Mouse (Mus musculus): ENCODE measurements around the gene Henmt1. TPM values are rescaled to one million over a fixed set of nuclear protein-coding genes. Genes with fewer than 3 reads are reported as not detected.

Gene Henmt1
- total RNA-seq, 2 experiments from 2014 or later = 1.8 to 2.6 TPM

- DNase-seq = no peak
Measured at GRCm38 (mm10) chr3:108940001-108940633, 444 bp downstream of the Henmt1 start, which contains the start of gene Gm9857. Gm9857 (minus strand) TSS chr3:108940445.

DNA sequence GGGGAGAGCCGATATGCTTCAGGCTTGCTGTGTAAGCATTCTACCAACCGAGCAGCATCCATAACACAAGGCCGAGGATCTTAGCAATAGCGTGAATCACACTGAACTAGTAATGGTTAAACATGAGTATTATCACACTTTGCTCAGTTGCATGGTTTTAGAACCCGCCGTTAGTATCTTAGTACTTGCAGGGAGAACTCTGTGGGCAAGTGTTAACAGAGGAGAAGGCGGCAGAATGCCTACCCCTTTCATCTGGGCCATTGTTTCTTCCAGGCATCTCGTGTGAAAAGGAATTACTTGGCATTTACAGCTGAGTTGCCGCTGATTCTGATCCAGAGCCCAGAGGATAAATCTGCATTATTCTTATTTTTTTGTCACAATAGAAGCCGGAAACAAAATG, 1.3 kb downstream of the Henmt1 start:
- DNase-seq = no peak

DNA sequence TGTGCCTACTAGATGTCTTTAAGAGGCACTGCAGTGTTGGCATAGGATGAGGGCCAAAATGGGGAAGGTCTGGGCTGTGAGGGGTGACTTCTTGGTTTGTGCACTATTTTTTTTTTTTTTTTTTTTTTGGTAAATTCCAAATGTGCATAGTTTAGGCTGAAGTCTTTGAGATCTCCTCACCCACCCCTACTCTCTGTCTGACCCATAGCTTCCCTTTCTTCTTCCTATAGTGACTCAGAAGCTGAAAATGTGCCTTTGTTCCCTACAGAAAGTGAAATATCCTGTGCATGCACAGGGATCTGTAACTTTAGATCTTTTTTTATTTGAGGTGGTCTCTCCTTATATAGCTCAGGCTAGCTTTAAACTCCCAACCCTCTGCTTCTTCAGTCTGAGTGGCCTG, 18.3 kb downstream of the Henmt1 start:
- DNase-seq = no peak

DNA sequence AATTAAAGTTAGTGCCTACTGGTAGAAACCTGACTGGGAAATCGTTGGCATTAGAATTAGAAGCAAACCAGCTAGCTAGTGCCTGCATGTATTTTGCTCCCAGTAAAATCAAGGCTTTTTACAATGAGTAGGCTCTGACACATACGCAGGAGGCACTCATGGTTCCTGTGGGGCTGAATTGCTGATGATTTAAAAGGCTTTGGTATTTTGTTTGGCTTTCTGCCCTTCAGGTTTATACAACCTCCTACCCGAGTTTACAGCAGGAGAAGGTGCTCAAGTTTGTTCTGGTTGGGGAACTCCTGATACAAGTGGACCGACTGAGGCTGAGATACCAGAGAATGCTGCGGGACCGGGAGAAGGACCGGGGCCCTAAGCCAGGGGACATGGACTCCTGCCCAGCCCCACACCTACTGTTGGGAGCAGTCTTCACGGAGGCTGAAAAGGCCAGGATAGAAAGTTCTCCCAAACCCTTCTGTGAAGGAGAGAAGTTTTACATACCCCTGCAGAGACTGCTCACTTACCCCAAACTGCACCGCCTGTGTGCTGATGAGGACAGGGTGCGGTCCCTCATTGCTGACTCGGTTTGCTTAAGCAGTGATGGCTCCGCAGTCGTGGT, 20.1 kb downstream of the Henmt1 start:
- no peak for DNase-seq

DNA sequence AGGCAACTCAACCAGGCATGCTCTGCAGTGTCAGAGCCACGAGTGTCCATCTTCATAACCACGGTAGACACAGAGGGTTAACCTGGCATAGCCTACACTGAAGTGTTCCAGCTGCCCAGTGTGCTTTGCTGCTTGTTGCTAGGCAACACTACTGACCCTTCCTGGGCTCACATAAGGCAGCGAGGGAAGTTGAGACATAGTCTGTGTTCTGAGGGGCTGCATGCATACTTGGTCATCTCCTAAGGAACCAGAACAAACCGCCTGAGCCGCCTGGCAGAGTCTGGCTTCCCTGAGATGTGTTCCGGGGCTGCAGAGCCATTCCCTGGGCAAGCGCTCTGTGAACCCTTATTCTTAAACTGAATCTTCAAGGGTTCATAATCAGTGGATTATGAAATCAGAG, 21.6 kb downstream of the Henmt1 start:
- DNase-seq = no peak

DNA sequence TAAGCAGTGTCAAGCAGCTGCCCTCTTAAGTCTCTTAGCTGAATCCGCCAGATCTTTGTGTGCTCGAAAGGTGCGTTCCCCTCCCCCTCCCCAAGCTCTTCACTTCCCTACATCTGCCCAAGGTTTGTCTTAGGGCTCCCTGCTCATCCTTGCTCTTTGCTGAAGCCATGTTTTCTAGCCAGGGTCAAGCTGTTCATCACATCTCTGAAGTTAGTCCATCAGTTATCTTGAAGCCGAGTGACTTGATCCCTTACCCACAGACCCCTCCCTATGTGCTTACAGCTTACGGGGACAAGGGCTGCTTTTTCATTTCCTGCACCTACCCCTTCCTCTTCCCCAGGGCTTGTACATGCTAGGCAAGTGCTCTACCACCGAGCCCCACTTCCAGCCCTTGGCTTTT, 22.0 kb downstream of the Henmt1 start:
- no peak for DNase-seq

GRCm38 (mm10) chr3:108963278-108963677, 23.6 kb downstream of the Henmt1 start:
- DNase-seq = no peak

- DNase-seq = no peak
Measured at GRCm38 (mm10) chr3:108963776-108964175, 24.1 kb downstream of the Henmt1 start.

DNA sequence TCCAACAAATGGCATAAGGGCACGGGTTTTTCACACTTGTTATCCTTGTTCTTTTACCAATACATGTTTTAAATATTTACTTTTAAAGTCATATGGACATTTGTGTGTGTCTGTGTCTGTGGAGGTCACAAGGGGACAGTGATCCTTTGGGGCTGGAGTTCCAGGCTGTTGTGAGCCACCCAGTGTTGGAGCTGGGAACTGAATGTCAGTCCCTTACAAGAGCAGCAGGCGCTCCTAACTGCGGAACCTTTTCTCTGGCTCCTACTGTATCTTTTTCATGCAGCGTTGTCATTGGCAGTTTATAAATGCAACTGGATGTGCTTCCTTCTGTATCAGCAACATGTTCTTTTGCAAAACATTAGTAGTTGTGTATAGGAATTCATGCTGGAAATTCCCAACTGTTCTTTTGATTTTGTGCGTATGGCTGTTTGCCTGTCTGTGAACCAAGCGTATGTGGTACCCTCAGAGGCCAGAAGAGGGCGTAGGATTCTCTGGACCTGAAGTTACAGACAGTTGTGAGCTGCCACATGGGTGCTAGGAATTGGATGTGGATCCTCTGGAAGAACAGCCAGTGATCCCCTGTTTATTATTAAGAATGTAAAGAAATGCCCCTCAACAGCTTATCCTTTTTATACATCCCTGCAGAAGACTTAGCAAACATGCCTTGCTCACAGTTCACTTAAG, 24.8 kb downstream of the Henmt1 start:
- DNase-seq = no peak

GRCm38 (mm10) chr3:108966051-108966450, 26.4 kb downstream of the Henmt1 start:
- no peak for DNase-seq

- DNase-seq = no peak
Measured at GRCm38 (mm10) chr3:108973980-108974660, 34.4 kb downstream of the Henmt1 start.

GRCm38 (mm10) chr3:108974920-108975485, 35.3 kb downstream of the Henmt1 start:
- DNase-seq = no peak

DNA sequence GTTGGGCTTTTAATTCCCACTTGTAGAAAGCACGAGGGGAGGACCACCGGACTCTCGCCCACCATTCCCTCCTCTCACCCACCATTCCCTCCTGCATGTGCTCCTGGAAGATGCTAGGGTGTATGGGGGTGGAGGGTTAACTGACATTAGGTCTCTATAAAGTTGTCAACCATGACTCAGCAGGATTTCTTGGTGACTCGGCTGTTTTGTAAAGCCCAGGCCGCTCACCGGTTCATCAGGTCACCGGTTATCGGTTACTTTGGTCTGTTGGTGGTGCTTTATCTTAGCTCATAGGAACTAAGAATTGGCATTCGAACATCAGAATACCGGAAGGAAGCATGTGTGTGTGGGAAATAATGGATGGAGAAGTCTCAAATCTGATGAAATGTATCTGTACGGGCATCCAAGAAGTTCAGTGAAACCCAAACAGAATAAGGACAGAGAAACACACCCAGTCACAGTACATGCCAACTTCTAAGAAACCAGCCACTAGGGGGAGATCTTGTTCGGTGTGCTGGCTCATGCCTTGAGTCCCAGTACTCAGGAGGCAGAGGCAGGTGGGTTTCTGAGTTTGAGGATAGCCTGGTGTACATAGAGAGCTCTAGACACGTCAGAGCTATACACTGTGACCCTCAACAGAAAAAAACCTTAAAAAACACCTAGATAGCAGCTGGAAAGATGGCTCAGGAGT, 37.8 kb downstream of the Henmt1 start:
- no peak for DNase-seq

GRCm38 (mm10) chr3:108981946-108982345, 42.3 kb downstream of the Henmt1 start:
- no peak for DNase-seq

DNA sequence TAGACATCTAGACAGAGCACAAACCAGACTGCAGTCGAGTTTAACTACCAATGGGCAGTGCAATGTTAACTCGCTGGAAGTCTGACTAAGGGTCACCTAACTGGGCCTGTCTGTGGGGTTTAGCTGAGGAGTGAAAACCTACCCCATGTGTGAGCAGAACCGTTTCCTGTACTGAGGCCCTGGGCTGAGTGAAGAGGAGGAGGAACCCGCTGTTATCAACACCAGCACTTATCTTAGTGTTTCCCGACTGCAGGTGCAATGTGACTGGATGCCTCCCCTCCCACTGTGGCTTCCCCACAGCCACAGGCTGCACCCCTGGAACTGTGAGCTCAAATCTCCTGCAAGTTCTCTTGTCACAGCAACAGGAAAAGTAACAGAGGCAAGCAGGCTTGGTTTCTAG, 44.3 kb downstream of the Henmt1 start:
- no peak for DNase-seq

DNA sequence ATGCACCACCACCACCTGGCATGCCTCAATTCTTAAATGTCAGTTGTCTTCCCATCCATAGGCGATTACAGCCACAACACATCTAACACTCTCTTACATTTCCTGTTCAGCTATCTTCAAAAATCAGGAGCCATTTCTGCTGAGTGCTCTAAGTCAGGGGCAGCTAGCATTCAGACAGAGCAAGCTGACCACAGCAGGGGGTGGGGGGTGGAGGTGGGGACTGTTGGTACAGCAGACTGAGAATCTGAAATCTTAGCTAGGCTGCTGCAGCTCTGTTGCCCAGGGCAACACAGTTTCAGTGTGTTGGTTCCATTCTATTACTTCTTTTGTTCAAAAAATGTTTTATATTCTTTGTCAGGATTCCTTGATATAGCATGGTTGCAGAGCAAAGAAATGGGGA, 46.9 kb downstream of the Henmt1 start:
- DNase-seq = no peak

DNA sequence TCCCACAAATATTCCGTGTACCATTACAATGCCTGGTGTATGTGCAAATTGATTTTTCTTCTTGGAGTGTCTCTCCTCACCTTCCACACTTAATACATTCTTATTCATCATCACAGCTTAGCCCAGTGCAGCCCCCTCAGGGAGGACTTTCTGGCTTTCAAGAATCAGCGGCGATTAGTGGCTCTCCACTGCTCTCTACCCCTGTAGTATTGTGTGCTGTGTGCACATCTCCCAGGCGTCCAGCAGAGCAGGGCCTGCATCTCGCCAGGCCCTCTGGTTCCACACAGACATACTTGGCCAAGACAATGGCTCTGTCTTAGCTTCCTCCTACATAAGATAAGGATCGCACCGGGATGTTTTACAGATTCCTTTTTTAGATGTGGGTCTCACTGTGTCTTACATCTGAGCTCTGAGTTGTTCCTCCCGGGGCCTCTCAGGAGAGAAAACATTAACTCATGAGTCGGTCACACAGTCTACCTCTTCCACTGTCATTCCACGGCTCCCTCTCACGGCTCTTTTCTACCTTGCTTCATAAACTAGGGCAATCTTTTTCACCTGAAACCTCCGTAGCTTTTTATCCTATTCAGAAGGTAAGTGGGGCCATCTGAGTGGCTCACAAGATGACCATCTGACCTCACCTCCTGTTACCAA, 47.5 kb downstream of the Henmt1 start:
- DNase-seq = no peak

- DNase-seq = no peak
Measured at GRCm38 (mm10) chr3:108989971-108990548, 50.4 kb downstream of the Henmt1 start.

DNA sequence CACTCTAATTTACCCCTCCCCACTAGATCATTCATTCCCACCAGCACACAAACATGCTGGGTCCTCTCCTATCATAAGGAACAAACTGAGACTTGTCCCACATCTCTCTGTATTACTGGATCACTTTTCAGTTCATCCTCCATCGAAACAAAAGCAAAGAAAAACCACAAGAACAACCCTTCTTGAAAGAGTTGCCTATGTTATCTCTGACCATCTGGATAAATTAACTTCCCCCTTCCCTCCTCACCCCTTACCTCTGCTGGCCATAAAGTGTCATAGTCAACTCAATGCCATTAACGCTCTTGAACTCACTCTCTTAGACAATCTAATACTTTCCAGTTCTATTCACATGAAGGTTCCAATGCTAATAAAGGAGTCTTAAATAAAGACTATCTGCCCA, 54.8 kb downstream of the Henmt1 start:
- no peak for DNase-seq

GRCm38 (mm10) chr3:108995379-108995778, 55.7 kb downstream of the Henmt1 start:
- DNase-seq = no peak

GRCm38 (mm10) chr3:108997284-108997683, 57.6 kb downstream of the Henmt1 start:
- no peak for DNase-seq

Measured in layer of hippocampus, postnatal 36 days (tissue).